Mouse (Mus musculus) layer of hippocampus, postnatal 25 days (tissue): ENCODE measurements around the gene Atp5mpl. TPM values are rescaled to one million over a fixed set of nuclear protein-coding genes. Genes with fewer than 3 reads are reported as not detected.
"Not testable (repeated sequence)": the region's sequence is repeated elsewhere in the genome, so short reads cannot be mapped to it uniquely, and the experiment has no call there.

Experiments
- DNase-seq, 2 experiments: peaks; one replicate each; pipeline ENCODE4 v3.0.0; 2022; ENCODE audit warnings: mixed read lengths in 2 of 2, low spot score in 1 of 2; ENCODE audit errors: extremely low spot score in 1 of 2
- total RNA-seq, 2 experiments: library from RNA; stranded (reverse); gene quantifications; 2 replicates each; pipeline ENCODE4 v1.2.3; 2021

Gene Atp5mpl
- total RNA-seq, 2 experiments from 2014 or later = 374 to 410 TPM

DNA sequence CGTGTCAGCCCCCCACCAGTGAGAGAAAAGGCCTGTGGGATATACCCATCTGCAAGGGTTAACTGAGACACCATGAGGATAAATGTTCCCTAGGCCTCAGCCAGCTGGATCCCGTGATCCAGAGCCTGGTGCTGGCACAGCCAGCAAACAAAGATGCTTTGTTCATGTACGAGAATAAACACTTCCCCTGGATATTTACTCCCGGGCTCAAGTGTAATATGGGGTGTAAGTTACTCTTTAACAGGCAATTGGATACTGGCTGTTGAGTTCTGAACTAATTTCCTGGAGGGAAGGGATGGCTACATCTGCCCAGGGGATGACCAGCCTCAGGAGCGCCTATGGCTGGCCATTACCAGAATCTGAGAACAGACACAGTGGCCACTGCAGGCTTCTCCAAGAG, 15.1 kb downstream of the Atp5mpl start:
- no peak for DNase-seq

DNA sequence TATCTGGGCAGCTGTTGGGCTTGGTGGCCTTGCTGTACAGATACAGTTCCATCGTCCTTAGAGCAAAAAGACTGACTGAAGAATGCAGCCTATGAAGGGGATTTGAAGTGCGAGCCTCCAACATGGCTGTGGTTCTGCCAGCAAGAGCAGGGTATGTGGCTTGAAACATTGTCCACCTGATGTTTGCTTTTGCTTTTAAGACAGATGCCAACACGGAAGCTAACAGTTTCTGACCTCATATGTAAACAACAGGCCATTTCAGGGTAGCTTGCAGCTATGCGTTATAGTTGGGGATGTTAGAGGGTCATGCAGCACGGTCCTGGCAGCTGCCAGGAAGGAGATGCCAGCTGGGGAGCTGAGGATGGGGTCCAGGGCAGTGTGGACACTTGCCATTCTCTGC, 16.3 kb downstream of the Atp5mpl start:
- peak in 1 of 2 experiments; percentile 6 for DNase-seq

DNA sequence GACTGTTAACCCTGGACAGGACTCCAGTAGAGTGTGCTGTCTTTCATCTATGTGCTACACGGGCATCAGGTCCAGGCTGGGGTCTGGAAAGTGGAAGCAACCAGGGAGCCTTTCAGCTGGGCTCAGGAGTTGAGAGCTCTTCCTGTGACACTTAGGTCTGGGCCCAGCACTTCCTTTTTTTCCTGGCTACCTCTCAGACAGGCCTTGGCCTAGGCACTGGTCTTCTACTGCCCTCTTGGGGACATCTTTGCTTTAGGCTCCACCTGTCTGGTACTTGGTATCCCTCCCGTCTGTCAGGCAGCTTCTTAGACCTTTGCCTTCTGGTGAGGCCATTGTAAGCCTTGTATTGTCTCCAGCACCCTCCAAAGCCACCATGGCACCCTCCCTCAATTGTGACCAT, 20.1 kb downstream of the Atp5mpl start:
- DNase-seq = no peak

DNA sequence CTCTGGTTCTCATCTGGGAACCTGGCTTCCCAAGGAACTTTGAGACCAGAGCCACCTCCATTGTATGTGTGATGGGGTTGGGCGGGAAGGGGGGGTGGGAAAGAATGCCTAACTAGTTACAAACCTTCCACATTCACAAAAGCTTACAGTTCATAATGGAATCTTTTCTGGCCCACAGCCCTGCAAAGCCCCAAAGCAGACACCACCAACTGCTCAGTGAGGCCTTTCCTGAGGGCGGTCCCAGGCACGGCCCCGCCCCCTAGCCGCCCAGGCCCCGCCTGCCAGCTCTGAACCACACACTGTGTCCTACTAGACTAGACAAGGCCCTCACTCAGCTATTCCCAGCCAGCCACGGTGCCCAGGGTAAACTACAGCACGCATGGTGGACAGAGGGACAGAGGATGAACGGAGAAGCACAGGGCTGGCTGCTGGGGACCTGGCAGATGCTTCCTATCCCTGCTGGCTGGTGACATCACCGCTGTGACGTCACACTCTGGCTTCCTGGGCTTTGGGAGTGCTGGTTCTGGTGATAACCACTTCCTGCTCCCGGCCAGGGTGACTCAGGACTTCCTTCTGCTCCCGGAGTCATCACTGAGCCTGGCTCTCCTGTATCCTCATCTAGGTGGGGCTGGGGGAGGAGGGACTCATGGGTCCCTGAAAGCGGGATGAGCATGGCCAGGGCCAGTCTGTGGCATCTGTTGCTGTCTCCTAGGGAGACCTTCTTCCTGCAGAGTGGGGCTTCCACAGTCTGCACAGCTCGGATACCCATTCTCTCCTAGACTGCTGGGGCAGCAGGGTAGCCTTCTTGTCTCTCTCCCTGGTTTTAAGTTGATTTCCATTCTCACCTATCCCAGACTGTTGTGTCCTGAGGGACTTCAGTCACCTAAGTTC, 20.8 kb downstream of the Atp5mpl start:
- DNase-seq = not testable (repeated sequence)

DNA sequence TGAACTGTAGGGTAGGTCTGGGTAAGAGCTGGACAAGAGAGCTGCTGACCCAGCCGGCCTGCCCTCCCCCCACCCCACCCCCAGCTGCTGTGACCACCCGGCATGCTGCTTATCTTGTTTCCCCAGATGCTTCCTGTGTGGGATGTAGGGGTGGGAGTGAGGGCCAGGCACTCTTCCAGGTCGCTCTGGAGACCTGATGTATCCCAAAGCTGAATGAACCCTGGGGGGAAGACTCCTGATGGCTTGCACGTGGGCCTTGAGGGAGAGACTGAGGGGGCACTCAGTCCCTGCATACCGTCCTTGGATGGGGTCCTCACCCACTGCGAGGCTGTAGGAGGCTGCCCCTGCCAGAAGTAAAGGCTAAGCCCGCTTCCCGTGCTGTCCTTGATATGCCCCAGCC, 21.7 kb downstream of the Atp5mpl start:
- DNase-seq = no peak

DNA sequence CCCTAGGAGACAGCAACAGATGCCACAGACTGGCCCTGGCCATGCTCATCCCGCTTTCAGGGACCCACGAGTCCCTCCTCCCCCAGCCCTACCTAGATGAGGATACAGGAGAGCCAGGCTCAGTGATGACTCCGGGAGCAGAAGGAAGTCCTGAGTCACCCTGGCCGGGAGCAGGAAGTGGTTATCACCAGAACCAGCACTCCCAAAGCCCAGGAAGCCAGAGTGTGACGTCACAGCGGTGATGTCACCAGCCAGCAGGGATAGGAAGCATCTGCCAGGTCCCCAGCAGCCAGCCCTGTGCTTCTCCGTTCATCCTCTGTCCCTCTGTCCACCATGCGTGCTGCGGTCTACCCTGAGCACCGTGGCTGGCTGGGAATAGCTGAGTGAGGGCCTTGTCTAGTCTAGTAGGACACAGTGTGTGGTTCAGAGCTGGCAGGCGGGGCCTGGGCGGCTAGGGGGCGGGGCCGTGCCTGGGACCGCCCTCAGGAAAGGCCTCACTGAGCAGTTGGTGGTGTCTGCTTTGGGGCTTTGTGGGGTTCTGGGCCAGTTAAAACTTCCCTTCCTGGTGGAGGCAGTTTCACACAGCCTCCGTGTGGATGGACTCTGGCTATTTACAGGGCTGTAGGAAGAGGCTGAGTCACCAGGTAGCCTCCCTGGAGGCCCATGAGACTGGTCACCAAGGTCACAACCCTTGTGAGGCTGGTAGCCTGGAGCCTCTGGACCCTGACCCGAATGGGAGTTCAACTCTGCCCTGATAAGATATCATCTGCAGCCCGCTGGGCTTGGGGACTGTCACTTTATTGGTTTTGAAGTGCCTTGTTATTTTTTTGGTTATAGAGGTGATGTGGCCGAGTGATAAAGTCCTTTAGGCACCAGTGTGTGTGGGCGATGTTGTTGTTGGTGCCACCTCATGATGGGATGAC, 22.5 kb downstream of the Atp5mpl start:
- DNase-seq = not testable (repeated sequence)

DNA sequence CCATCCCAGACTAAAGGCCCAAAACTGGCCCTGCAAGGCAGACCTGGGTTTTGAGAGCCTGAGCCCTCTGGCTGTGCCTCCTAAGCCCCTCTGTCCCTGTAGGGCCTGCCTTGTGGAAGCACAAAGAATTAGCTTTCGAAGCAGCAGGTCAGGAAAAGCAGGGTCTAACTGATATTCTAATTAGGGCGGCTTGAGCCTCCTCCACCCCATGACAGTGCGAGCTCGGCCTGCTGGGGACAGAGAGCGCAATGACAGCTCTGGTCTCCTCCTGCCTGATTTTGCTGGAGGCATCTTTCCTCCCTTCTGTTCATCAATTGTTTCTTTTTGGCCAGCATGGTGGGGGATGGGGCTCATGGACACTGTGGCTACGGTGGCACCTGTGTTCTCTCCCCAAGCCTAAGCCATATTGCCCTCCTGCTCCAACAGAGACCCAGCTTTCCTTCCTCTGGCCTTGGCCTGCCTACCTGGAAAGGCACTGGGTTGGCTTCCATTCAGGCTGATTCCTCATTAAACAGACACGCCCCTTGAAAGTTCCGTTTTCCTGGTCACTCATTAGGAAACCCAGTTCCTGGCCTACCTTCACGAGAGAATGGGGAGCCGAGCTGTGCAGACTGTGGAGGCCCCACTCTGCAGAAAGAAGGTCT, 23.2 kb downstream of the Atp5mpl start:
- DNase-seq = no peak

DNA sequence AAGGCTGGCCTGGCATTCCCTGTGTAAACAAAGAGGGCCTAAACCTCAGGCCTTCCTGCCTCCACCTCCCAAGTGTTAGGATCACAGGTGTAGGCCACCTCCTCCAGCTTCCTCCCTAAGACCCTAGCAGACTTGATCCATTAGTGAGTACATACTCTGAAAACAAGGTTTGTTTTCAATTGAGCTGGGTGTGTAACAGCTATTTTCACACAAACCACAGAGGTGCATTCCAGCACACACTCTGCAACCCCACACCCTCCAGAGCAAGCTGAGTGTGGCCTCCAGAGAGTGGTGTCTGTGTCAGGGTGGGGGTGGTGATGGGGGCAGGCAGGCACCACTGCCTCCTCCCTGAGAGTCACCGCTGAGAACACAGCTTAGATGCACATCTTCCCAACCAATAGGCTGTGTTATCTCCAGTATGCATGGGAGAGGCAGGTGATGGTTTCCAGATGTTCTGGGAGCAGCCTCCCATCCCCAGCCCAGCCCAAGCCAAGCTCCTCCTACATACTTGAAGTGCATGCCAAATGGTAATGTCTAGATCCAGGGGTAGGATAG, 28.1 kb downstream of the Atp5mpl start:
- DNase-seq = no peak

DNA sequence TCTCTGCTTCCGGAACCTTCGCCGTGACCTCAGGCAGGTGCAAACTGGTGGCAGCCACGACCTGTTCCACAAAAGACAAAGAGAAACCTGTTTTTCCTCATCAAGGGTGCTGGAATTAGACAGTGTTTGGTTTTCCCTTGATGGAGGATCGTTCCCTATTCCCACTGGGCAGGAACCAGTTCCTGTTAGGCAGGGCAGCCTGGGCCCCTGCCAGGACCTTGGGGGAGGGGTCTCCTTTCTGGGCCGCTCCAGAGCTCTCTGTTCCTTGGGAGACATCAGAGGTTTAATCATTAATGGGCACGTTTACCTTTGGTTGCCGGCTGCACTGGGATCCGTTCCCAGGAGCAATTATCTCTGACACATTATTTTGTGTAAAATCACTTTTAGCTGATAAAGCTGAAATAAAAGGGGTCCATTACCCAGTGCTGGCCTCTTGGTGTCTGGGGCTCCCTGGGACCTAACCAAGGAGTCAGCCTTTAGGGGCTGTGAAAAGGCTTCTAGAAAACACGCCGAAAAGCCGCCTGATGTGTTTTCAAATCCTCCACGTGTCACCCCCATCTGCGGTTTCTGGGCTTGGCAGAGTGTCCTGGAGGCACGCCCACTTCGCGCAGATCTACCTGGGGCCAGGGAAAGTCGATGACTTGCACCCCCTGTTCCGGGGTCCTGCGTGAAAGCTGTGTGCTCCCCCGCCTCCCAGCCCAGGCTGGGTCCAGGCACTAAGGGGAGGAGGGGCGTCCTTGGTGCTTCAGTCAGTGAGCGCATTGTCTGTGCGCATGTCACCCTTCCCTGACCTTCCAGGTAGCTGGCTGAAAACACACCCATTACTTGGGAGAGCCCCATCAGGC, 29.8 kb downstream of the Atp5mpl start:
- DNase-seq = no peak

DNA sequence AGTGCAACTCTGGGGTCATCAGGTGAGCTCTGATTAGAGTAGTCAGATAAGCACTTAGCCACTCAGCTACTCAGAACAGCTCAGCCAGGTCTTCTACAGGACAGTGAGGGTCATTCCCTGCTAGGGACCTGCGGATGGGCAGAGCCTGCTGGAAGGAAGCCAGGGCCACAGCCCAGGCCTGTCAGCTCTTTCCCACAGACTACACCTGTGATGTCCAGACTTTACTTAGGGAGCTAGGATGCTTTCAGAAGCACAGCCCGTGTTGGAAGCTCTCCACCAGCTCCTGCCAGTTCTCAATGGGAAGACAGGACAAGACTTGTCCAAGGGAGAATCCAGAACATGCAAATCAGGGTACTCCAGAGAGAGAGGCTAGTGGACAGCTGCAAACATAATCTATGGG, 32.8 kb downstream of the Atp5mpl start:
- DNase-seq = no peak

DNA sequence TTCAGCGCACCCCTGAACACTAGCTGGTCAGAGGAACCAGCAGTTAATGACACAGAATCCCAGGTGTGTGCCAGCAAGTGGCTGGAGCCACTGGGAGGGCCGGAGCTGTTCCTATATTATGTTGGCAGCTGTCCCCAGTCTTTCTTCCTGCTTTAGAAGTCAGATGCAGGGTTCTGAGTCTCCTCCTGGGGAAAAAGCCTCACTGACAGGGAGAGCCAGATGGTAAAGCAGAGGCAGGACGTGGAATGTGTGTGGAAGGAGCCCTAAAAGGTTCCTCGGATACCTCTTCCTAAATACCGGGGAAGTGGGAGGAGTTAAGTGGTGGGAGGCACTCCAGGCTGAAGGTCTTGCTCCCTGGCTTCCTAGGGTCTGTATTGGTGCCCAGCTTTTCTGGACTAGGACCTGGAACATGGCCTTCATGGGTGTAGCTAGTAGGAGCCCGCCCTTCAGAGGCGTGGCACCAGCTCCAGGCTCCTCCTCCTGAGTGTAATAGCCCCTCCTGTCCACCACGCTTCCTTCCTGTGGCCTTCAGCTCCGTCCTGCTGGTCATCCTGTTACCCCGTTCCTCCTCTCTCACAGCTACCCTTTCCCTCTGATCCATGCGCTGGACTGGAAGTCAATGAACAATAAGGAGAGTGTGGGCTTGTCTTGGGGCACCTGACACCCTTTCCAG, 33.6 kb downstream of the Atp5mpl start:
- DNase-seq = no peak

DNA sequence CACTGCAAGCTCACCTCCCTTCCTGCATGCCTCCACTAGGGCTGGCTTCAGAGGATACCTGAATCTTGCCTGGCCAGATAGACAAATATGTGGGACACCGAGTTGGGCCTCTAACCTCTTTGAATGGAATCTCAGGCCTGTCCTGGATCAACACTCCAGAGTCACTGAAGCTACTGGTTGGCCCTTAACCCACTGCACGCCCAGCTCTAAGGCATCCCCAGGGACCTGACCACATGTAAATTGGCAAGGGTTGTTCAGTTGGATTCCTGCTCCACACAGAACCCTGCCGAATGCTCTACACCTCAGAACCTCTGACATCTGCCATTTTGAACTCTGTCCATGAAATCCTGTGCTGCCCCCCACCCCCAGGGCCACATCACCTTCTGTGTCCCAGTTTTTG, 34.3 kb downstream of the Atp5mpl start:
- DNase-seq = no peak

DNA sequence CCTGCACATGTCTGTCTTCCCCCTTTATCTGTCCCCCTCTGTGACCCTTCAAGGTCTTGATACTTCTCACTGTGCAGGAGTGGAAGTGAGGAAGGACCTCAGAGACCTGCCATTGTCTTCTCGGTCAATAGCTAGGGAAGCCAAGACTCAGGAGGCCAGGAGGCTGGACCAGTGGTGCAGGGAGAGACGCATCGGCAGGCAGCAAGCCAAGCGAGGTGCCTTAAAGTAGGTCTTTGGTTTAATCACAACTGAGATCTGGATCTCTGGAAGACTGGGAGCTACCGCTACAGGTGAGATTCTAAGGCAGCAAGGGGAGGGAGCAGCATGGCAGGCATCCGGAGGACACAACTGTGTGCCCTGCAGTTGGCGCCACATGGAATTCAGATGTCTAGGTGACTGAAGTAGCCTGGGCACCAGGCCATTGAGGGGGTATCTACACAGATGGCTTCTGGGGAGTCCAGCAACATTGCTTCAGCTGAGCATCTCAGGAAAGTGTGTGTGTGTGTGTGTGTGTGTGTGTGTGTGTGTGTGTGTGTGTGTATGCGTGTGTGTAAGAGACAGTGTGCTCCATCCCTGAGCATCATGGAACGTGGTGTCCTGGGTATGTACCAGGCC, 35.3 kb downstream of the Atp5mpl start:
- no peak for DNase-seq

DNA sequence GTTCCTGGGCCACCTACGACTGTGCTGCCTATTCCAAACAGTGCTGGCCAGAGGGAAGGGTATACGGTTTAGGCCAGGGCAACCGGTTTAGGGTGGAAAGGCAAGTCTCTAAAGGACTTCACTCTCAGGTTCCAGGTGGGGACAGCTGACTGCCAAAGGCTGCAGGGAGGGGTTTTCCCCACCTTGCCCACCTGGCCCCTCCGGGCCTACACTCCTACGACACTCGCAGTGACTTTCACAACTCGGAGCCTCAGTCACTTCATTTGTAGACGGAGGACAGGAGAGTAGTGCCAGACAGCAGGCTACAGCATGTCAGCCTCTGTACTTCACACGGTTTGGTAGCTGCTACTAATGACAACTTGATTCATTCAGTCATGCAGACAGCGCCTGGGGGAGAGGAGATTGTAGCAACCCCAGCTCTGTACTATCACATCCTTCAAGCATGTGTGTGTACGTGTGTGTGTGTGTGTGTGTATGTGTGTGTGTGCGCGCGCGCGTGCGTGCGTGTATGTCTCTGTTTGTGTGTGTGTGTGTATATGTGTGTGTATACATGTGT, 38.3 kb downstream of the Atp5mpl start:
- no peak for DNase-seq

DNA sequence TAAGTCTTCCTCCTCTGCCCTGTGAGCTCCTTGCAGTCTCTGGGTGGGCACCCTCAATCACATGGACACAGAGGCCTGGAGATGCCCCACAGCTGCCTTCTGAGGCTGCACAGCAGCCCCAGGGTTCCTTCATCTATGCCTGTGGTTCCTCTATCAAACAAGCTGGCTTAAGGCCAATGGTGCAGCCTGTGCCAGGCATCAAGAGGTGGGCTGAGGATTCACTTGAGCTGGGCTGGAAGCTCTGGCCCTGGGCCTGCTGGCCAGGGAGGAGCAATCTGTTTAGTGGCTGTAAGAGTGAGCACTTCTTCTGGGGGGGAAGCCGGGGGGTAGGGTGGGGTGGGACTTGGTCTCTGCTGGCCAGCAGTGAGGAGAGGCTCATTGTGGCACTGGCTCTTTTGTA, 39.4 kb downstream of the Atp5mpl start:
- no peak for DNase-seq

DNA sequence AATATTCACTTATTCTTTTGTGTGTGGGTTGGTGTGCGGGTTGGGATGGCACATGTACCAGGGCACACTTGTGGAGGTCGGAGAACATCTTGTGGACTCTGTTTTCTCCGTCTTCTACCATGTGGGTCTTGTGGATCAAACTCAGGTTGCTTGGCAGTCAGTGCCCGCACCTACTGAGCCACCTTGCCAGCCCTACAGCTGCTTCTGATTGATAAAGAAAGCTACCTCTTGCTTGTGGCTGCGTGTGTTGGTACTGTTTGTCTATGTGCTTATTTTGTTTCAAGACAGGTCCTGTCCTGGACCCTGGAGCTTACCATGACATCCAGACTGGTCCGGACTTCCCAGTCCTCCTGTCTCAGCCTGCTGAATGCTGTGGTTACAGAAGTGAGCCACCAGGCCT, 43.7 kb downstream of the Atp5mpl start:
- DNase-seq = no peak

DNA sequence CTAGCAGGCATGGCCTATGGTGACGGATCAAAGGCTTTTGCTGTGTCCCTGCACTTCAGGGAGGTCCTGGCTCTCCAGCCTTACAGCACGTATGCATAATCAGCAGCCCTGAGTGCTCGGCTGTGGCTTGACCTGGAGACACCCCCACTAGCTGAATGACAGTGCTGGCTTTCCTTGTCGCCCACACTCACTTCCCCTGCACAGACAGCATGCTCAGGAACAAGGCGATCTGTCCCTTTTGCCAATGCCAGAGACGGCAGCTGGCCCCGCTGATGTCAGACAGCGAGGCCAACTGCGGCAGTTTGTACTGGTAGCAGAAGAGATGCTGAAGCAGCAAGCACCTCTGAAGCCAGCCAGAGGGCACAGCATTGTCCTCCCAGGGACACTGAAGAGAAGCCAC, 46.7 kb downstream of the Atp5mpl start:
- peak; percentile 53 to 59 for DNase-seq

DNA sequence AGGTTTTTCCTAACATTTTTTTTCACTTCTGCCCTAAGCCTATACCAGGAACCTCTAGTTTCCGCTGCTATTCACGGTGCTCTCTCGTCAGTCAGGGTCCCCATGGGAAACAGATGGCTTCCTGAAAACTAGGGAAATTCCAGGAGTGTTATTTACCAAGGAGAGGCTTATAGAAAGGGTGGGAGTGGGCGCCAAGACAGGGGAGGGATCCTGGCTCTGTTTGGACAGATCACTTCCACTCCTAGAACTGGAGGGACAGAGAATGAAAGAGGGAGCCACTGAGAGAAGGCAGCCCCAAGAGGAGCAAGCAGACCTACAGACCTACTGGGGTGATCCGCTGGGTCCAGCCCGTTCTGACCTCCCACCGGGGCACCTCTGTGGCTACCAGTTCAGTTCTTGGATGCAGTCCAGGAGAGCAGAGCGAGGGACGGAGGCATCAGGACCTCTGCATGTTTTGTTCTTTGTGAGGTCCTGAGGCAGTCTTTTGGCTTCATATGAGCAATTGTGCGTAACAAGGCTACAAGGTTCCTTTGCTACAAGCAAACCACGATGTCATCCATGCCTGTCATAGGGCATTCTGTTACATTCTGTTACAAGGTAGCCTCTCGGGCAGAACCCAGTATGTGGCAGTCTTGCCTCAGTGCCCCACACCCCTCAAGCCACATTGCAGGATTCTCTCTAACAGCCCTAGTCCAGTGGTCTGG, 50.1 kb downstream of the Atp5mpl start:
- DNase-seq = no peak
